Mouse (Mus musculus): ENCODE data around the gene Prkd1. TPM values are rescaled to one million over a fixed set of nuclear protein-coding genes. Genes with fewer than 3 reads are reported as not detected.
A peak's percentile ranks its signal among the peaks of the same experiment; 100 is the strongest.
"Not testable (repeated sequence)": the region's sequence is repeated elsewhere in the genome, so short reads cannot be mapped to it uniquely, and the experiment has no call there.

Gene Prkd1
- polyA plus RNA-seq (2014; fragmentation: Nextera tagmentation; extraction: Ambion mirVana) = 4.5 and 5.1 TPM in 2 replicates

DNA sequence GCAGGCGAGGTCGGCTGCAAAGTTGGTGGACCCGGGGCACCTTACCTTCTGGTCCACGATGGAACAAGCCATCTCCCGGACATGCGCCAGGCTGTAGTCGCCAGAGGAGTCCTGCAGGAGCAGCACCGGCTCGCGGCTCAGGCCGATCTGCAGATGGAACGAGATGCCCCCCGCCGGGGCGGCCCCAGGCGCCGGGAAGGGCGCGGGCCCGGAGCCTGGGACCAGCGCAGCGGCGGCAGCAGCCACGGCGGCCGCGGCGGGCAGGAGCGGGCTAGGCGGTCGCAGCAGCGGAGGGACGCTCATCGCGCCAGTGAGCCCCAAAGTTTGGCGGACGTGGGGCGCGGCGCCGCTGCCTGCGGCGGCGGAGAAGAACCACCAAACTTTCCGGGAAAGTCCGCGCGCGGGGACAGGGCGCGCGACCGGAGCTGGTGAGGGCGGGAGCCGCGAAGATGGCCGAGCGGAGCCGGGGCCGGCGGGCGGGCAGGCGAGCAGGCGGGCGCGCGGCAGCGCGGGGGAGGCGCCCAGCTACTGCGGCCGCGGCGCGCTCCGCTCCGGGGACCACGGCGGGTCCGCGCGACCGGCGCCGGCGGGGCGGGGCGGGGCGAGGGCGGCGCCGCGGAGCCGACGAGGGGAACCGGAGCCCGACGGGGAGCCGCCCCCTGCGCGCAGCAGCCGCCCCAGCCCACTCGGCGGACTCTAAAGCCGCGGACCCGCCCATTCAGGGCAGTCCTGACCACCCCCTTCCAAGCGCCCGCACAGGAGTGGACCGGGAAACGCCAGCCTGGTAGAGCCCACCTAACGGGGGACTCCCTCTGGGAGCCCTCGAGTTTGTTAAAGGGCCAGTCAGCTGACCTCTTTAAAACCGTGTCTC lies at the start of gene Prkd1:
Gene Prkd1 (minus strand): TSS at position 428 of the 871 bp plus-strand sequence.
- WGBS = under 1% methylated on average over 64 of the region's 114 CpGs
- Histone ChIP-seq H3K4me3 (ENCODE audit: low read depth, low read length) (peak within 1 kb of the TSS; percentile 81), H3K36me3 (ENCODE audit: control insufficient read depth, insufficient read depth, low read length) (no peaks in the 10 kb centered on the region), H3K9ac (ENCODE audit: low read depth, low read length) (peak within 1 kb of the TSS; percentile 76), H3K4me1 (replicated peaks; ENCODE audit: control insufficient read depth, insufficient read depth, low read length) (0 out of 2 replicates have a peak, but pooled peaks cover 3% of the 10 kb centered on the region), H3K9me3 (ENCODE audit: control insufficient read depth, low read length) (no peaks in the 10 kb centered on the region), H3K4me2 (replicated peaks; ENCODE audit: low read depth, low read length) (peak within 1 kb of the TSS; percentile 86), H3K27me3 (ENCODE audit: control insufficient read depth, insufficient read depth, low read length) (no peaks in the 10 kb centered on the region), H3K27ac (ENCODE audit: low read depth, low read length) (no peak within 1 kb of the TSS)
- DNase-seq (ENCODE audit: low spot score) = peak; percentile 73
- peak; percentile 89 for ATAC-seq (ENCODE audit: low FRiP score)

DNA sequence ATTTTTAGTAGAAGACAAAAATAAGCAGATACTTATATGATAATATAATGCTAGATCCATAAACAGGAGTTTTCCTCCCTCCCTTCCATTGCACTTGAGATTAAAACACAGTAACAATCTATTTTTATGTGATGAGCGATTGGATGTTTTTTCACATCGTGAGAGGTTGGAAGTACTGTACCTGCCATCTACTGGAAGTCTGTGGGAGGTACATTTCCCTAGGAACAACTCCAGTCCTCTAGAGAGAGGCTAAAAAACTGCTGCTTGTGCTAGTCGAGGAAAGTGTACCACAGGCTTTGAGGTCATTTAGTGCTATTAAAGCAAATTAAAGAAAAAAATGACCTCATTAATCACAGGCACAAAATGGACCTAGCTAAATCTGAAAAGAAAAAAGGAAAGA lies 48.6 kb upstream of the Prkd1 start:
- no peaks in the 10 kb centered on the region for H3K9me3 ChIP-seq (ENCODE audit: control insufficient read depth, low read length)
- DNase-seq (ENCODE audit: low spot score) = peak; percentile 9
- H3K9ac ChIP-seq (ENCODE audit: low read depth, low read length) = no peak overlapping the region
- no peak for ATAC-seq (ENCODE audit: low FRiP score)
- WGBS = 29% methylated on average over 3 of the region's 3 CpGs
- H3K4me2 ChIP-seq (replicated peaks; ENCODE audit: low read depth, low read length) = no peak overlapping the region
- H3K4me3 ChIP-seq (ENCODE audit: low read depth, low read length) = no peak overlapping the region
- H3K27ac ChIP-seq (ENCODE audit: low read depth, low read length) = no peak overlapping the region
- no peaks in the 10 kb centered on the region for H3K36me3 ChIP-seq (ENCODE audit: control insufficient read depth, insufficient read depth, low read length)
- no peaks in the 10 kb centered on the region for H3K4me1 ChIP-seq (replicated peaks; ENCODE audit: control insufficient read depth, insufficient read depth, low read length)
- no peaks in the 10 kb centered on the region for H3K27me3 ChIP-seq (ENCODE audit: control insufficient read depth, insufficient read depth, low read length)

DNA sequence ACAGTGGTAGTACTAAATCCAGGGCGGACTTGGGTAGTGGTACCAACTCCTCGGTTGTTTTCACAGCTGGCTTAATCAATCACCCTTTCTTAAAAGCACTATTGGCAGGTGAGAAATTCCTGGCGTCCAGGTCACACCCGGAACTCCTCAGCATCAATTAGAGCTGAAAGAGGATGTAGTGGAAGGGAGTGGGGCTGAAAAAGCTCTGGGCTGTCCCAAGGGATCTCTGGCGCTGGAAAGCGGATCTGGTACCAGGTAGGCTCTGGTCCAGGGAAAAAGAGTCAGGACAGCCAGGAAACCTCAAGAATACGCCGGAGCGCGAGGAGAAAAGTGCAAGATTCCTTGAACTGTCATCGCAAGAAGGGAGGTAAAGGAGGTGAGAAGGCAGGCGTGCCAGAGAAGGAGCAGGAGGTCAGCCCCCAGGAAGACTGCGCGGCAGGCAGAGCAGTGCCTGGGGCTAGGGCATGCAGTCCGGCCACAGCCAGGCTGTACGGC lies 675 bp downstream of the Prkd1 start:
- WGBS = under 1% methylated on average over 16 of the region's 16 CpGs
- 0 out of 2 replicates have a peak, but pooled peaks cover 3% of the 10 kb centered on the region for H3K4me1 ChIP-seq (replicated peaks; ENCODE audit: control insufficient read depth, insufficient read depth, low read length)
- no peaks in the 10 kb centered on the region for H3K27me3 ChIP-seq (ENCODE audit: control insufficient read depth, insufficient read depth, low read length)
- H3K9ac ChIP-seq (ENCODE audit: low read depth, low read length) = peak overlapping the region; percentile 76
- no peaks in the 10 kb centered on the region for H3K36me3 ChIP-seq (ENCODE audit: control insufficient read depth, insufficient read depth, low read length)
- H3K4me2 ChIP-seq (replicated peaks; ENCODE audit: low read depth, low read length) = peak overlapping the region; percentile 86
- H3K27ac ChIP-seq (ENCODE audit: low read depth, low read length) = no peak overlapping the region
- DNase-seq (ENCODE audit: low spot score) (no peak), ATAC-seq (ENCODE audit: low FRiP score) (peak; percentile 77)
- peak overlapping the region; percentile 81 for H3K4me3 ChIP-seq (ENCODE audit: low read depth, low read length)
- no peaks in the 10 kb centered on the region for H3K9me3 ChIP-seq (ENCODE audit: control insufficient read depth, low read length)

DNA sequence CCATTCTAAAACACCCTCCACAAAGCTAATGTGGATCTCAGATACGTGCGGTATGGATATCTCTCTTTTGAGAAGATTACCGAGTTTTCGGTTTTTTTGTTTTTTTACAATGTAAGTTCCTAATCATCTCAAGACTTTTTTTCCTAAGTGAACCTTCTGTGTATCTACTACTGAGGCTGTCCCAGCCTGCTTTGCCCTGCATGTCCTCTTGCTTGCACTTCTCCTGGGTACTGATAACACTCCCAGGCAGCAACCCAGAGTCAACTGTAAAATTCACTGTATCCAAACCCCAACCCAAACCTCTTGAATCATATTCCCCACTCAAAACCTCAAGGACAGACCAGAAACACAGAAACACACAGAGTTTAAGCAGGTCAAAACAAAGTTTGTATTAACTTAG lies 2.0 kb downstream of the Prkd1 start:
- Histone ChIP-seq H3K36me3 (ENCODE audit: control insufficient read depth, insufficient read depth, low read length) (no peaks in the 10 kb centered on the region), H3K9ac (ENCODE audit: low read depth, low read length) (no peak overlapping the region), H3K27me3 (ENCODE audit: control insufficient read depth, insufficient read depth, low read length) (no peaks in the 10 kb centered on the region), H3K4me3 (ENCODE audit: low read depth, low read length) (no peak overlapping the region), H3K27ac (ENCODE audit: low read depth, low read length) (no peak overlapping the region), H3K4me1 (replicated peaks; ENCODE audit: control insufficient read depth, insufficient read depth, low read length) (0 out of 2 replicates have a peak, but pooled peaks cover 3% of the 10 kb centered on the region), H3K4me2 (replicated peaks; ENCODE audit: low read depth, low read length) (no peak overlapping the region), H3K9me3 (ENCODE audit: control insufficient read depth, low read length) (no peaks in the 10 kb centered on the region)
- DNase-seq (ENCODE audit: low spot score) = no peak
- WGBS = 91% methylated on average over 4 of the region's 4 CpGs
- no peak for ATAC-seq (ENCODE audit: low FRiP score)

DNA sequence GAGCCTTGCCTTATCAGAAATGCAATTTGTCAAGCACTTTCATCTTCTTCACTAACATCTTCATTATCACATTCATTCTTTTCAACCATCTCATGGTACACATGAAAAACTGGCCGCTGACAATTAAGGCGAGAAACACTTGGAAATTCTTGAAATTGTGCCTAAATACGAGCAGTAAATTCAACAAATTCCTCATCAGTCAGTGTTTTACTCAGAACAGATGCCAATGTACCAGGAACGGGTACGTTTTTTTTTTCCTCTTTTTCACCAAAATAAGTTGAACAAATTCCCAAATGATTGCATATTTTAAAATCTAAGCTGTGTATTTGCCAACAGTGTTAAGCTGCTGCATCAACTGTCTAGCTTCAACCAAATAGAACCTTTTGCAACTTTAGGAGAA lies 6.2 kb downstream of the Prkd1 start:
- no peak overlapping the region for H3K4me2 ChIP-seq (replicated peaks; ENCODE audit: low read depth, low read length)
- H3K9ac ChIP-seq (ENCODE audit: low read depth, low read length) = no peak overlapping the region
- 83% methylated on average over 5 of the region's 5 CpGs for WGBS
- no peak overlapping the region for H3K4me3 ChIP-seq (ENCODE audit: low read depth, low read length)
- no peak overlapping the region for H3K27ac ChIP-seq (ENCODE audit: low read depth, low read length)
- no peaks in the 10 kb centered on the region for H3K36me3 ChIP-seq (ENCODE audit: control insufficient read depth, insufficient read depth, low read length)
- H3K27me3 ChIP-seq (ENCODE audit: control insufficient read depth, insufficient read depth, low read length) = no peaks in the 10 kb centered on the region
- DNase-seq (ENCODE audit: low spot score) (no peak), ATAC-seq (ENCODE audit: low FRiP score) (no peak)
- H3K4me1 ChIP-seq (replicated peaks; ENCODE audit: control insufficient read depth, insufficient read depth, low read length) = no peaks in the 10 kb centered on the region
- H3K9me3 ChIP-seq (ENCODE audit: control insufficient read depth, low read length) = no peaks in the 10 kb centered on the region

DNA sequence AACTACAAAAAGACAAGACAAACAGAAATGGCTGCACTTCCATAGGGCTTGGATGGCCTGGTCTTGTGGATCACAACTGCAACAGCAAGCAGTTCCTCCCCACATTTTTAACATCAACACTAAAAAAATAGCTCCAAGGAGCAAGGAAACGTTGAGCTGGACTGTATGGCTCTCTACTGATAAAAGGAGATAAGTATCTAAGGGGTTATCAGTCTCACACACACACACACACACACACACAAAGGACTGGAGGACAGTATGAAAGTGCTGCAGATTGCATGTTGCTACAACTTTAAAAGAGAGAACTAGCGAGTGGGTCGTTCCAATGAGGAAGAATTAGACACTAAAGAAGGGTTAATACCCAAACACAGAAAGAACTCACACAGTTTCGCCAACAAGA lies 8.7 kb downstream of the Prkd1 start:
- no peak overlapping the region for H3K4me2 ChIP-seq (replicated peaks; ENCODE audit: low read depth, low read length)
- H3K36me3 ChIP-seq (ENCODE audit: control insufficient read depth, insufficient read depth, low read length) = no peaks in the 10 kb centered on the region
- H3K9ac ChIP-seq (ENCODE audit: low read depth, low read length) = no peak overlapping the region
- no peaks in the 10 kb centered on the region for H3K9me3 ChIP-seq (ENCODE audit: control insufficient read depth, low read length)
- H3K27me3 ChIP-seq (ENCODE audit: control insufficient read depth, insufficient read depth, low read length) = no peaks in the 10 kb centered on the region
- H3K27ac ChIP-seq (ENCODE audit: low read depth, low read length) = no peak overlapping the region
- no peak overlapping the region for H3K4me3 ChIP-seq (ENCODE audit: low read depth, low read length)
- no peaks in the 10 kb centered on the region for H3K4me1 ChIP-seq (replicated peaks; ENCODE audit: control insufficient read depth, insufficient read depth, low read length)
- 86% methylated on average over 4 of the region's 4 CpGs for WGBS
- ATAC-seq (ENCODE audit: low FRiP score) = no peak
- no peak for DNase-seq (ENCODE audit: low spot score)

DNA sequence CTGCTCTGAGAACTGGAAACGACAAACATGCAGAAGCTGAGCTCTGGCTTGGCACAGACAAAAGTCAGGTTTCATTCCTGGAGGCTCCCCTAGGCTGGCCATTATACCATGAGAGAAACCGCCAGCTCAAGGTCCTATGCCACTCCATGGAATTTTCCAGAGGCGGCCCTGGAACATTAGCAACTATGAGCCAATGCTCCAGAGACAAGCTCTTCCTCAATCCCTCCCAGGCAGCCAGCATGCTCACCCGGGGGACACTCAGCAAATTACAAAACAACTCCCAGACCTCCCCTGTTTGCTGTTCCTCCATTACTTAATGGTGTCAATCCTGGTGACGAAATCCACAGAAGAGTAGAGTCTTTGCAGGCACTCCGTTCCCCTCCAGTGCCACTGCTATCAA lies 14.5 kb downstream of the Prkd1 start:
- Histone ChIP-seq H3K36me3 (ENCODE audit: control insufficient read depth, insufficient read depth, low read length) (no peaks in the 10 kb centered on the region), H3K27me3 (ENCODE audit: control insufficient read depth, insufficient read depth, low read length) (no peaks in the 10 kb centered on the region), H3K4me2 (replicated peaks; ENCODE audit: low read depth, low read length) (no peak overlapping the region), H3K27ac (ENCODE audit: low read depth, low read length) (no peak overlapping the region), H3K9ac (ENCODE audit: low read depth, low read length) (no peak overlapping the region), H3K9me3 (ENCODE audit: control insufficient read depth, low read length) (no peaks in the 10 kb centered on the region), H3K4me1 (replicated peaks; ENCODE audit: control insufficient read depth, insufficient read depth, low read length) (no peaks in the 10 kb centered on the region), H3K4me3 (ENCODE audit: low read depth, low read length) (no peak overlapping the region)
- no peak for DNase-seq (ENCODE audit: low spot score)
- 77% methylated on average over 6 of the region's 6 CpGs for WGBS
- ATAC-seq (ENCODE audit: low FRiP score) = no peak

DNA sequence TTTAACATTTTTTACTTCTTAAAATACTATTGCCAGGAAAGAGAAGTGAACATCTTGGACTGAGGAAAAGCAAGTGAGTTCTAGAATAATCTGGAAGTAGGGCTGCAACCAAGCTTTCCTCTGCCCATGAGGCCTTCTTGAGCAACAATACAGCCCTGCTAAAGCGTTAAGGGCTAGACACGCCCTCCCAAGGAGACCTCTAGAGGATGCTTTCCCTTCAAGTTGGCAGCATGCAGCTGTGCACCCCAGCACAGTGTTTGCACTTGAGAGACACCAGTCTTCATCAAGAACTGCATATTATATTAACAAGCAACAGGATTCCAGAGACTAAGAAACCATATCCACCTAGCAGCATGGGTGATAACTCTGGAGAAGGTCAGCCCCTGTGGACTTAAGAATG lies 22.8 kb downstream of the Prkd1 start:
- not testable (repeated sequence) for H3K36me3 ChIP-seq (ENCODE audit: control insufficient read depth, insufficient read depth, low read length); DNase-seq (ENCODE audit: low spot score); H3K4me1 ChIP-seq (replicated peaks; ENCODE audit: control insufficient read depth, insufficient read depth, low read length); H3K4me3 ChIP-seq (ENCODE audit: low read depth, low read length); H3K4me2 ChIP-seq (replicated peaks; ENCODE audit: low read depth, low read length); H3K27me3 ChIP-seq (ENCODE audit: control insufficient read depth, insufficient read depth, low read length); H3K9me3 ChIP-seq (ENCODE audit: control insufficient read depth, low read length); H3K9ac ChIP-seq (ENCODE audit: low read depth, low read length); ATAC-seq (ENCODE audit: low FRiP score); H3K27ac ChIP-seq (ENCODE audit: low read depth, low read length)
- WGBS = no CpG with 5 or more reads among the region's 2 CpGs

DNA sequence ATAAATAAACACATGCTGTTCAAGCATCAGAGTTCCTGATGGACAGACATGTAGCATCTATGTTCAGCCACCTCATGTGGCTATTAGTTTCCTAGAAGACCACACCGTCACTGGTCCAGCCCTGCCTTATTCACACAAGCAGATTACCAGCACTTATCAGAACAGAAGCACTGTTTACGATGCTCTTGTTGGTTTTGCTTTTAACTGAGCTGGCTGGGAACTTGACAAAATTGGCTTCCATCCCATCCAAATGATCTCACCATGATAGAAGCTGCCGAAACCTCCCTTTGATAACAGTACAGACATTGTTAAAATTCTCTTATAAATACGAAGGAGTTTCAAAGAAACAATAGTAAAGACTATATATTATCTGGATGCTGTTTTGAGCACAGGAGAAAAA lies 24.7 kb downstream of the Prkd1 start:
- H3K9ac ChIP-seq (ENCODE audit: low read depth, low read length) = no peak overlapping the region
- no peaks in the 10 kb centered on the region for H3K36me3 ChIP-seq (ENCODE audit: control insufficient read depth, insufficient read depth, low read length)
- 86% methylated on average over 4 of the region's 4 CpGs for WGBS
- H3K4me3 ChIP-seq (ENCODE audit: low read depth, low read length) = no peak overlapping the region
- no peaks in the 10 kb centered on the region for H3K4me1 ChIP-seq (replicated peaks; ENCODE audit: control insufficient read depth, insufficient read depth, low read length)
- H3K9me3 ChIP-seq (ENCODE audit: control insufficient read depth, low read length) = no peaks in the 10 kb centered on the region
- H3K4me2 ChIP-seq (replicated peaks; ENCODE audit: low read depth, low read length) = no peak overlapping the region
- no peak overlapping the region for H3K27ac ChIP-seq (ENCODE audit: low read depth, low read length)
- DNase-seq (ENCODE audit: low spot score) (no peak), ATAC-seq (ENCODE audit: low FRiP score) (no peak)
- no peaks in the 10 kb centered on the region for H3K27me3 ChIP-seq (ENCODE audit: control insufficient read depth, insufficient read depth, low read length)
